Mouse (Mus musculus): ENCODE data around the gene Nt5dc3.

DNA sequence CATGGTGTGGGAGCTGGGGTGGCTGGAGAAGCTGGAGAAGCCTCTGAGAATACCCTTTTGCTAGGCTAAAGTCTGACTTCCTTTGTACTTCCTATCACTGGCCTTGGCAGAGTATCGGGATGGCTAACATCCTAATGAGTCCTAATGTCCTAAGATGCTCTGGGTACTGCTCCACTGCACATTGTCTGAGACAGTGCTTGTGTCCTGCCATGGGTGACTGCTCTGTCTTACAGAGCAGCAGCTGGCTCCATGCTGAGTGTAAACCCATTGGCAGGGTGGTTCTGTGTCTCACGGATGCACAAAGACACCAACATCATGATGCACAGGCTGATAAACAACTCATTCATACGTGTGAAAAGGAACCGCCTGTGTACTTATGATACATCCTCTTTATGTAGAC lies 70.3 kb downstream of the Nt5dc3 start:
- TF ChIP-seq CTCF (IDR thresholded peaks at IDR 0.05; ENCODE audit: low read depth, low read length) (no peak), POLR2AphosphoS5 (IDR thresholded peaks at IDR 0.05; ENCODE audit: insufficient replicate concordance, low read depth, low read length) (no peak), TAL1 (conservative IDR thresholded peaks at IDR 0.05; ENCODE audit: low read depth, low read length) (no peak), GATA2 (IDR thresholded peaks at IDR 0.05; ENCODE audit: borderline replicate concordance, low read depth, low read length) (no peak), GATA1 (IDR thresholded peaks at IDR 0.05; ENCODE audit: borderline replicate concordance, low read length) (no peak)

Measured in G1E (cell line).